Mouse (Mus musculus): ENCODE data around the gene Pde5a.

GRCm38 (mm10) chr3:122680851-122681250 is 47.9 kb upstream of the Pde5a start:
- no peak for TF ChIP-seq USF1 (IDR thresholded peaks at IDR 0.05; ENCODE audit: low read depth)
- TF ChIP-seq CTCF (IDR thresholded peaks at IDR 0.05; ENCODE audit: control insufficient read depth, insufficient read depth, insufficient read length) = no peak
- no peak for TF ChIP-seq CEBPB (IDR thresholded peaks at IDR 0.05; ENCODE audit: low read depth)
- TF ChIP-seq MYOG (IDR thresholded peaks at IDR 0.05; ENCODE audit: control insufficient read depth, extremely low read depth, insufficient read length) = no peak

All from C2C12 (cell line).